Mouse (Mus musculus) CH12.LX (cell line): ENCODE measurements around the gene Tmem200c. TPM values are rescaled to one million over a fixed set of nuclear protein-coding genes. Genes with fewer than 3 reads are reported as not detected.

Experiments used
- DNase-seq: peaks from one replicate; pipeline ENCODE4 v3.0.0-alpha.2; 2013; ENCODE audit errors: extremely low read depth
- H3K27ac ChIP-seq: 2 replicates; pipeline ENCODE4 v1.5.1; 2012; ENCODE audit warnings: low read depth, mild to moderate bottlenecking, control low read depth, moderate library complexity; ENCODE audit not compliant: insufficient read depth
- H3K27me3 ChIP-seq: replicated peaks from 2 replicates; pipeline ENCODE3; 2012; ENCODE audit warnings: inconsistent platforms
- H3K36me3 ChIP-seq, 2 experiments: replicated peaks in 1 of 2; 2 replicates each; pipeline versions ENCODE3 to v1.6.1; 2012; ENCODE audit warnings: inconsistent platforms in 1 of 2, low read length in 1 of 2, mild to moderate bottlenecking in 1 of 2, mixed read lengths in 1 of 2, moderate library complexity in 1 of 2; ENCODE audit not compliant: control insufficient read depth in 1 of 2, insufficient read depth in 1 of 2
- H3K4me1 ChIP-seq, 2 experiments: 2 replicates each; pipeline ENCODE4 v1.6.1; 2012; ENCODE audit warnings: inconsistent platforms in 1 of 2, moderate library complexity in 1 of 2; ENCODE audit not compliant: insufficient read depth in 2 of 2, control insufficient read depth in 1 of 2
- H3K4me2 ChIP-seq: 2 replicates; pipeline ENCODE4 v1.6.1; 2012; ENCODE audit warnings: low read depth, mild to moderate bottlenecking, control low read depth; ENCODE audit not compliant: poor library complexity, insufficient read depth, severe bottlenecking
- H3K4me3 ChIP-seq, 3 experiments: fragments of 150-350 bp in 1 of 3; sonication (generic) in 1 of 3; replicated peaks in 1 of 3; 2 replicates each; pipeline versions ENCODE3 to v1.5.1; 2011 to 2012; ENCODE audit warnings: low read depth in 2 of 3, low read length in 2 of 3, mild to moderate bottlenecking in 2 of 3, moderate library complexity in 2 of 3, control low read depth in 1 of 3, improper control_type of control experiment in 1 of 3, inconsistent platforms in 1 of 3, mixed read lengths in 1 of 3; ENCODE audit not compliant: poor library complexity in 1 of 3
- H3K79me2 ChIP-seq: replicated peaks from 2 replicates; pipeline ENCODE4 v1.6.1; 2012; ENCODE audit warnings: mild to moderate bottlenecking, moderate library complexity; ENCODE audit not compliant: control insufficient read depth, poor library complexity, insufficient read depth, severe bottlenecking; ENCODE audit errors: extremely low read depth
- H3K9ac ChIP-seq: 2 replicates; pipeline ENCODE4 v1.6.1; 2012; ENCODE audit warnings: low read depth, mild to moderate bottlenecking, control low read depth, moderate library complexity; ENCODE audit not compliant: insufficient read depth
- H3K9me3 ChIP-seq: replicated peaks from 2 replicates; pipeline ENCODE3; 2012; ENCODE audit warnings: low read length, inconsistent platforms, mixed read lengths
- BHLHE40 ChIP-seq: IDR thresholded peaks from 2 replicates; pipeline ENCODE4 v1.6.1; 2011; ENCODE audit warnings: mild to moderate bottlenecking, low read depth, low read length, improper control_type of control experiment
- CHD2 ChIP-seq: IDR thresholded peaks from 2 replicates; pipeline ENCODE4 v1.6.1; 2011; ENCODE audit warnings: low read length, improper control_type of control experiment
- CTCF ChIP-seq, 2 experiments: IDR thresholded peaks in 1 of 2; conservative IDR thresholded peaks in 1 of 2; 2 replicates each; pipeline ENCODE4 v1.5.1; 2011 to 2012; ENCODE audit warnings: low read depth in 2 of 2, low read length in 2 of 2, improper control_type of control experiment in 1 of 2, inconsistent platforms in 1 of 2, mild to moderate bottlenecking in 1 of 2, moderate library complexity in 1 of 2
- EP300 ChIP-seq: IDR thresholded peaks from 2 replicates; pipeline ENCODE4 v1.6.1; 2011; ENCODE audit warnings: low read length, improper control_type of control experiment
- HCFC1 ChIP-seq: IDR thresholded peaks from 2 replicates; pipeline ENCODE4 v1.6.1; 2012; ENCODE audit warnings: low read depth, mild to moderate bottlenecking, inconsistent platforms, low read length, improper control_type of control experiment
- IRF4 ChIP-seq: IDR thresholded peaks from 2 replicates; pipeline ENCODE4 v1.6.1; 2014; ENCODE audit warnings: low read depth, mild to moderate bottlenecking, inconsistent platforms, low read length, improper control_type of control experiment
- JUN ChIP-seq: IDR thresholded peaks from 2 replicates; pipeline ENCODE4 v1.6.1; 2011; ENCODE audit warnings: low read depth, mild to moderate bottlenecking, low read length, improper control_type of control experiment, moderate library complexity; ENCODE audit not compliant: insufficient read depth
- JUND ChIP-seq: conservative IDR thresholded peaks from 2 replicates; pipeline ENCODE4 v1.6.1; 2011; ENCODE audit warnings: low read depth, low read length, improper control_type of control experiment
- KAT2A ChIP-seq: IDR thresholded peaks from 2 replicates; pipeline ENCODE4 v1.6.1; 2012; ENCODE audit warnings: low read length, improper control_type of control experiment, inconsistent platforms; ENCODE audit not compliant: insufficient replicate concordance
- MAZ ChIP-seq: IDR thresholded peaks from 2 replicates; pipeline ENCODE4 v1.6.1; 2012; ENCODE audit warnings: low read depth, mild to moderate bottlenecking, inconsistent platforms, low read length, improper control_type of control experiment, moderate library complexity
- MEF2A ChIP-seq: IDR thresholded peaks from 2 replicates; pipeline ENCODE4 v1.6.1; 2014; ENCODE audit warnings: low read depth, mild to moderate bottlenecking, inconsistent platforms, low read length, improper control_type of control experiment, borderline replicate concordance
- MXI1 ChIP-seq: IDR thresholded peaks from 2 replicates; pipeline ENCODE4 v1.6.1; 2011; ENCODE audit warnings: mild to moderate bottlenecking, low read depth, low read length, improper control_type of control experiment
- MYC ChIP-seq: IDR thresholded peaks from 2 replicates; pipeline ENCODE4 v1.6.1; 2011; ENCODE audit warnings: low read depth, mild to moderate bottlenecking, improper control_type of control experiment, low read length
- NELFE ChIP-seq: IDR thresholded peaks from 2 replicates; pipeline ENCODE4 v1.6.1; 2011; ENCODE audit warnings: low read depth, low read length, improper control_type of control experiment
- POLR2A ChIP-seq: IDR thresholded peaks from 2 replicates; pipeline ENCODE4 v1.6.1; 2011; ENCODE audit warnings: low read depth, mild to moderate bottlenecking, improper control_type of control experiment, low read length
- POLR2AphosphoS2 ChIP-seq: IDR thresholded peaks from 2 replicates; pipeline ENCODE4 v1.6.1; 2011; ENCODE audit warnings: low read depth, low read length, improper control_type of control experiment
- RCOR1 ChIP-seq: conservative IDR thresholded peaks from 2 replicates; pipeline ENCODE4 v1.6.1; 2012; ENCODE audit warnings: low read depth, mild to moderate bottlenecking, inconsistent platforms, low read length, improper control_type of control experiment
- SIN3A ChIP-seq: IDR thresholded peaks from 2 replicates; pipeline ENCODE4 v1.6.1; 2012; ENCODE audit warnings: low read length, improper control_type of control experiment, inconsistent platforms
- SMC3 ChIP-seq: IDR thresholded peaks from 2 replicates; pipeline ENCODE4 v1.6.1; 2011; ENCODE audit warnings: low read depth, low read length, improper control_type of control experiment
- TCF12 ChIP-seq: IDR thresholded peaks from 2 replicates; pipeline ENCODE4 v1.6.1; 2014; ENCODE audit warnings: low read depth, mild to moderate bottlenecking, inconsistent platforms, low read length, improper control_type of control experiment
- UBTF ChIP-seq: IDR thresholded peaks from 2 replicates; pipeline ENCODE4 v1.6.1; 2012; ENCODE audit warnings: low read depth, mild to moderate bottlenecking, inconsistent platforms, low read length, improper control_type of control experiment, moderate library complexity
- USF1 ChIP-seq: IDR thresholded peaks from 2 replicates; pipeline ENCODE4 v1.6.1; 2014; ENCODE audit warnings: low read depth, mild to moderate bottlenecking, inconsistent platforms, low read length, improper control_type of control experiment
- ZC3H11A ChIP-seq: IDR thresholded peaks from 2 replicates; pipeline ENCODE4 v1.6.1; 2012; ENCODE audit warnings: low read depth, mild to moderate bottlenecking, inconsistent platforms, low read length, improper control_type of control experiment
- dilution Hi-C: fragments of 300-500 bp; cut with MboI; formaldehyde crosslinking; loops from 2 replicates; pipeline ENCODE4 v1.14.3; 2020; ENCODE audit warnings: low sequenced_read_pairs; ENCODE audit not compliant: extremely low pct_unique_long_range_greater_than_20kb, extremely low pct_ligation_motif_present
- in situ Hi-C: fragments of 300-500 bp; cut with MboI; formaldehyde crosslinking; loops from 3 replicates; pipeline ENCODE4 v1.14.3; 2019; ENCODE audit warnings: low sequenced_read_pairs, low pct_ligation_motif_present, low pct_unique_long_range_greater_than_20kb, mixed read lengths
- polyA plus RNA-seq: library from polyadenylated mRNA; unstranded; fragments of >175 nt; gene quantifications from 2 replicates; pipeline ENCODE4 v1.2.1, GENCODE M21; 2012; ENCODE audit warnings: low read depth; ENCODE audit not compliant: insufficient read length
- total RNA-seq, 2 experiments: library from RNA; depleted of rRNA; stranded (reverse); fragments of 300-350 nt in 1 of 2; fragments of >200 nt in 1 of 2; gene quantifications; 2 replicates each; pipeline ENCODE4 v1.2.3; 2012 to 2014

The Tmem200c gene
- total and polyA plus RNA-seq, 3 experiments, result not detected

DNA sequence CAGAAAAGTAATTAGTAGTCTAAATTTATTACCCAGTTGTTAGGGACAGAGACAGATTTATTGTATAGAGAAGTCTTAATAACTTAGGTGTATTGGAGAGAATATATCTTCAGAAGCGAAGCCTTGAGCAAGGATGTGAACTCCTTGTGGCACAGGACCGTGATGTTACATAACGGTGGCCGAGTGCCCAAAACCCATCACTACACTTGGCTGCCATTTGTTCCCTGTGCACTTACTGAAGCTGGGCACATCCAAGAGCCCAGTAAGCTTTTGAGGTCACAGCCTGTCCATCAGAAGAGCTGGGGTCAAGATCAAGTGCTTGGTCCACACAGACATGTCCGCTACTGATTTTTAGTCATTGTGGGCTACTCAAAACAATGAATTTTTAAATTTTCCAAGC lies 19.5 kb downstream of the Tmem200c start:
- Histone ChIP-seq H3K9ac (no peak overlapping the region), H3K79me2 (no peaks in the 10 kb centered on the region), H3K27me3 (no peaks in the 10 kb centered on the region), H3K36me3 (no peaks in the 10 kb centered on the region), H3K27ac (no peak overlapping the region), H3K4me3 (no peak overlapping the region), H3K4me2 (no peak overlapping the region), H3K4me1 (no peaks in the 10 kb centered on the region), H3K9me3 (peaks cover 47% of the 10 kb centered on the region)
- no peak for DNase-seq
- in situ Hi-C loops (no loop called here), dilution Hi-C loops (no loop called here)
- TF ChIP-seq CHD2, result no peak
- TF ChIP-seq POLR2A, result no peak
- no peak for TF ChIP-seq JUN
- no peak for TF ChIP-seq MEF2A
- TF ChIP-seq CTCF (conservative IDR thresholded peaks at IDR 0.05 in 1 of 2, IDR thresholded peaks at IDR 0.05 in 1 of 2; ENCODE audit: low read depth in 2 of 2, low read length in 2 of 2), result no peak
- no peak for TF ChIP-seq IRF4
- TF ChIP-seq SMC3, result no peak
- TF ChIP-seq JUND, result no peak
- no peak for TF ChIP-seq NELFE
- no peak for TF ChIP-seq SIN3A
- no peak for TF ChIP-seq POLR2AphosphoS2
- no peak for TF ChIP-seq MXI1
- no peak for TF ChIP-seq UBTF
- TF ChIP-seq EP300, result no peak
- no peak for TF ChIP-seq BHLHE40
- no peak for TF ChIP-seq KAT2A
- TF ChIP-seq MYC, result no peak

DNA sequence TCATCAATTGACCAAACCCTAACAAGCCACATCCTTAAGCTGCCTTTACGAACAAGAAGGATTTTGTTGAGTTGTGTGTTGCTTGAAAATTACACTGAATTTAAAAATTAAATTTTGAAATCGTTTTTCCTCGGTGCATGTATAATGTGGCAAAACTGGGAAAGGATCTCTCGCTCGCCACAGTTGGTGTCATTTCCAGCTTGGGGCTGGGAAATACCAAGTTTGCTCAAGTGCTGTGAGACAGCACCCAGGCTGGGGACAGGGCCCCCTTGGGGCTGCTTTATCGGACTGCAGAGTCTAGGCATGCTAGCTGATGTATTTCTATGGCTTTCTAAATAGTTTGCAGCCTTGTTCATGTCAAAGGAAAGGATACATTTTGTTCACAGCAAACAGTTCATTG lies 22.3 kb downstream of the Tmem200c start:
- Histone ChIP-seq H3K9me3 (peaks cover 50% of the 10 kb centered on the region), H3K4me1 (no peaks in the 10 kb centered on the region), H3K27me3 (no peaks in the 10 kb centered on the region), H3K4me2 (no peak overlapping the region), H3K9ac (no peak overlapping the region), H3K36me3 (no peaks in the 10 kb centered on the region), H3K79me2 (no peaks in the 10 kb centered on the region), H3K4me3 (no peak overlapping the region), H3K27ac (no peak overlapping the region)
- in situ Hi-C loops (no loop called here), dilution Hi-C loops (no loop called here)
- no peak for DNase-seq
- TF ChIP-seq IRF4 (no peak), ZC3H11A (no peak), POLR2A (no peak), MAZ (no peak), USF1 (no peak), RCOR1 (no peak), TCF12 (no peak), HCFC1 (no peak)
